Mouse (Mus musculus) G1E (cell line): Measurements from ENCODE around the gene Mtus2.

Experiments used
- CTCF ChIP-seq: IDR thresholded peaks from 2 replicates; pipeline ENCODE4 v1.5.1; 2012; ENCODE audit warnings: low read depth, low read length, inconsistent platforms, mixed read lengths
- GATA1 ChIP-seq: IDR thresholded peaks from 2 replicates; pipeline ENCODE4 v1.6.1; 2012; ENCODE audit warnings: borderline replicate concordance, low read length, inconsistent platforms, mixed read lengths
- GATA2 ChIP-seq: IDR thresholded peaks from 2 replicates; pipeline ENCODE4 v1.6.1; 2012; ENCODE audit warnings: low read depth, low read length, inconsistent platforms, borderline replicate concordance
- POLR2AphosphoS5 ChIP-seq: IDR thresholded peaks from 2 replicates; pipeline ENCODE4 v1.6.1; 2012; ENCODE audit warnings: low read depth, low read length, inconsistent platforms; ENCODE audit not compliant: insufficient replicate concordance
- TAL1 ChIP-seq: conservative IDR thresholded peaks from 2 replicates; pipeline ENCODE4 v1.6.1; 2012; ENCODE audit warnings: low read depth, low read length, inconsistent platforms, mixed read lengths

DNA sequence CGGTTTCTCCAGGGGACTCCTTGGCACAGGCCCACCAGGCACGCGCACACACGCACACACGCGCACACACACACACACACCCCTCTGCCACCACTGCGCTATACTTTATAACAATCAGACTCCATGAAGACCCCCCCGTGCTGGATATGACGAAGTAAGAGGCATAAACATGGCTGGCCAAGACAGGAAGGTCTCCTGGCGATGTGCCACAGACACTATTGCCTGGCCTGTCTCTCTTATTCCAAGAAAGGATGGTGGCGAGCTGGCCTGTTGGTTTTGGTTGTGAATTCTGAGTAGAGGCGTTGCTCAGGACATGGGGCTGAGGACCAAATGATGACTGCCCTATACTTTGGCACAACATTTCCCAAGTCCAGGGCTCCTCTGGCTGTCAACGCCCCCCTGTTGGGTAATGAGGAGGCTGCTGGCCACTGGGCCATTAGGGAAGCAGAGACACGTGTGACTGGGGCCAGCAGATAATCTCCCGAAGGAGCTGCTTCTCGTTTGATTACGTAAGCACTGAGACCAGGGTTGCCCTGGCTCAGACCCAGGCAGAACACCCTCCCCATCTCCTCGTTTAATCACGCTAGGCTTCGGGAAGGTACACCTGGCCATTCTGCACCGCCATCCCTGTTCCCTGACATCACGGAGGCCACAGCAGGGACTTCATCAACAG lies 406.5 kb downstream of the Mtus2 start:
- TF ChIP-seq CTCF = no peak
- no peak for TF ChIP-seq GATA1
- TF ChIP-seq GATA2 = no peak
- TF ChIP-seq TAL1 = no peak
- TF ChIP-seq POLR2AphosphoS5 = no peak
